Mouse (Mus musculus): ENCODE data around the gene Trim38. TPM values are rescaled to one million over a fixed set of nuclear protein-coding genes. Genes with fewer than 3 reads are reported as not detected.

Trim38 gene
- polyA plus RNA-seq, 1 experiment from 2014 or later: not detected

GRCm38 (mm10) chr13:23765172-23765513, 4.6 kb upstream of the Trim38 start:
- no peaks in the 10 kb centered on the region for H3K27me3 ChIP-seq (replicated peaks; ENCODE audit: insufficient read depth, low read length)
- no peak overlapping the region for H3K4me3 ChIP-seq (ENCODE audit: low read depth, low read length)
- H3K4me2 ChIP-seq (replicated peaks; ENCODE audit: low read depth, low read length): no peak overlapping the region
- H3K9ac ChIP-seq (replicated peaks; ENCODE audit: low read depth): no peak overlapping the region
- no peak overlapping the region for H3K27ac ChIP-seq (ENCODE audit: low read length)
- WGBS: 27% methylated on average over 1 of the region's 1 CpGs
- H3K9me3 ChIP-seq (ENCODE audit: low read length): no peaks in the 10 kb centered on the region
- H3K4me1 ChIP-seq (ENCODE audit: insufficient read depth, low read depth, low read length): peaks cover 11% of the 10 kb centered on the region
- no peak for TF ChIP-seq EP300 (IDR thresholded peaks at IDR 0.05)
- TF ChIP-seq CTCF (IDR thresholded peaks at IDR 0.05): no peak
- ATAC-seq: no peak
- H3K36me3 ChIP-seq (ENCODE audit: insufficient read depth, low read length): no peaks in the 10 kb centered on the region
- DNase-seq (ENCODE audit: low spot score): no peak

GRCm38 (mm10) chr13:23766772-23767171, 2.9 kb upstream of the Trim38 start:
- TF ChIP-seq EP300 (IDR thresholded peaks at IDR 0.05) (no peak), CTCF (IDR thresholded peaks at IDR 0.05) (no peak)
- DNase-seq (ENCODE audit: low spot score) (no peak), ATAC-seq (no peak)
- H3K4me2 ChIP-seq (replicated peaks; ENCODE audit: low read depth, low read length): no peak overlapping the region
- no peak overlapping the region for H3K4me3 ChIP-seq (ENCODE audit: low read depth, low read length)
- H3K36me3 ChIP-seq (ENCODE audit: insufficient read depth, low read length): no peaks in the 10 kb centered on the region
- H3K27ac ChIP-seq (ENCODE audit: low read length): no peak overlapping the region
- no peaks in the 10 kb centered on the region for H3K9me3 ChIP-seq (ENCODE audit: low read length)
- no peak overlapping the region for H3K9ac ChIP-seq (replicated peaks; ENCODE audit: low read depth)
- no peaks in the 10 kb centered on the region for H3K27me3 ChIP-seq (replicated peaks; ENCODE audit: insufficient read depth, low read length)
- H3K4me1 ChIP-seq (ENCODE audit: insufficient read depth, low read depth, low read length): peaks cover 8% of the 10 kb centered on the region

- TF ChIP-seq CTCF (IDR thresholded peaks at IDR 0.05) (no peak), EP300 (IDR thresholded peaks at IDR 0.05) (no peak)
- 48% methylated on average over 5 of the region's 5 CpGs for WGBS
- H3K36me3 ChIP-seq (ENCODE audit: insufficient read depth, low read length): no peaks in the 10 kb centered on the region
- ATAC-seq: no peak
- no peak overlapping the region for H3K4me3 ChIP-seq (ENCODE audit: low read depth, low read length)
- H3K9me3 ChIP-seq (ENCODE audit: low read length): no peaks in the 10 kb centered on the region
- peaks cover 9% of the 10 kb centered on the region for H3K4me1 ChIP-seq (ENCODE audit: insufficient read depth, low read depth, low read length)
- no peak overlapping the region for H3K9ac ChIP-seq (replicated peaks; ENCODE audit: low read depth)
- no peaks in the 10 kb centered on the region for H3K27me3 ChIP-seq (replicated peaks; ENCODE audit: insufficient read depth, low read length)
- H3K4me2 ChIP-seq (replicated peaks; ENCODE audit: low read depth, low read length): no peak overlapping the region
- no peak overlapping the region for H3K27ac ChIP-seq (ENCODE audit: low read length)
- no peak for DNase-seq (ENCODE audit: low spot score)
Measured at GRCm38 (mm10) chr13:23768834-23769397, 797 bp upstream of the Trim38 start.

GRCm38 (mm10) chr13:23772561-23773313, 3.0 kb downstream of the Trim38 start:
- Histone ChIP-seq H3K4me1 (ENCODE audit: insufficient read depth, low read depth, low read length) (0 out of 2 replicates have a peak, but pooled peaks cover 3% of the 10 kb centered on the region), H3K9ac (replicated peaks; ENCODE audit: low read depth) (no peak overlapping the region), H3K36me3 (ENCODE audit: insufficient read depth, low read length) (no peaks in the 10 kb centered on the region), H3K27me3 (replicated peaks; ENCODE audit: insufficient read depth, low read length) (no peaks in the 10 kb centered on the region), H3K4me2 (replicated peaks; ENCODE audit: low read depth, low read length) (peak overlapping the region; percentile 42), H3K9me3 (ENCODE audit: low read length) (no peaks in the 10 kb centered on the region), H3K27ac (ENCODE audit: low read length) (no peak overlapping the region), H3K4me3 (ENCODE audit: low read depth, low read length) (peak overlapping the region; percentile 5; the same call in 1 of the 2 replicates)
- ATAC-seq (peak; percentile 84), DNase-seq (ENCODE audit: low spot score) (peak; percentile 35)
- WGBS: 23% methylated on average over 21 of the region's 21 CpGs
- TF ChIP-seq EP300 (IDR thresholded peaks at IDR 0.05) (no peak), CTCF (IDR thresholded peaks at IDR 0.05) (no peak)

GRCm38 (mm10) chr13:23778339-23778738, 8.6 kb downstream of the Trim38 start:
- Histone ChIP-seq H3K36me3 (ENCODE audit: insufficient read depth, low read length) (no peaks in the 10 kb centered on the region), H3K9me3 (ENCODE audit: low read length) (no peaks in the 10 kb centered on the region), H3K4me2 (replicated peaks; ENCODE audit: low read depth, low read length) (no peak overlapping the region), H3K9ac (replicated peaks; ENCODE audit: low read depth) (no peak overlapping the region), H3K27ac (ENCODE audit: low read length) (no peak overlapping the region), H3K4me1 (ENCODE audit: insufficient read depth, low read depth, low read length) (no peaks in the 10 kb centered on the region), H3K27me3 (replicated peaks; ENCODE audit: insufficient read depth, low read length) (no peaks in the 10 kb centered on the region), H3K4me3 (ENCODE audit: low read depth, low read length) (no peak overlapping the region)
- DNase-seq (ENCODE audit: low spot score) (no peak), ATAC-seq (no peak)
- WGBS: 86% methylated on average over 7 of the region's 7 CpGs
- TF ChIP-seq EP300 (IDR thresholded peaks at IDR 0.05) (no peak), CTCF (IDR thresholded peaks at IDR 0.05) (no peak)

- Histone ChIP-seq H3K4me2 (replicated peaks; ENCODE audit: low read depth, low read length) (no peak overlapping the region), H3K27ac (ENCODE audit: low read length) (no peak overlapping the region), H3K36me3 (ENCODE audit: insufficient read depth, low read length) (no peaks in the 10 kb centered on the region), H3K9me3 (ENCODE audit: low read length) (no peaks in the 10 kb centered on the region), H3K9ac (replicated peaks; ENCODE audit: low read depth) (no peak overlapping the region), H3K27me3 (replicated peaks; ENCODE audit: insufficient read depth, low read length) (no peaks in the 10 kb centered on the region), H3K4me1 (ENCODE audit: insufficient read depth, low read depth, low read length) (no peaks in the 10 kb centered on the region), H3K4me3 (ENCODE audit: low read depth, low read length) (no peak overlapping the region)
- no peak for ATAC-seq
- DNase-seq (ENCODE audit: low spot score): no peak
- no peak for TF ChIP-seq EP300 (IDR thresholded peaks at IDR 0.05)
- no peak for TF ChIP-seq CTCF (IDR thresholded peaks at IDR 0.05)
- 74% methylated on average over 4 of the region's 4 CpGs for WGBS
Measured at GRCm38 (mm10) chr13:23779025-23779424, 9.3 kb downstream of the Trim38 start.

Measured in lung, postnatal 0 days (tissue).